Mouse (Mus musculus) CH12F3 (cell line): ENCODE data around the gene Irgq.
"Not testable (repeated sequence)": the region's sequence is repeated elsewhere in the genome, so short reads cannot be mapped to it uniquely, and the experiment has no call there.

ENCODE experiments used
- in situ Hi-C: fragments of 300-500 bp; cut with MboI; formaldehyde crosslinking; loops from 2 replicates; pipeline ENCODE4 v1.14.3; 2020; ENCODE audit warnings: low sequenced_read_pairs

The Irgq gene

GRCm38 (mm10) chr7:24512355-24512754 lies 18.1 kb upstream of the Irgq start, which contains the start of gene AC161166.1:
TSS of gene AC161166.1 (minus strand) at chr7:24512455.
- in situ Hi-C loops, result no loop called here

GRCm38 (mm10) chr7:24516319-24516718 lies 14.2 kb upstream of the Irgq start:
- in situ Hi-C loops, result not testable (repeated sequence)

GRCm38 (mm10) chr7:24517077-24517476 lies 13.4 kb upstream of the Irgq start:
- in situ Hi-C loops, result no loop called here

- in situ Hi-C loops, result no loop called here
These were observed 12.8 kb upstream of the Irgq start for GRCm38 (mm10) chr7:24517654-24518053.

- in situ Hi-C loops, result no loop called here
These were observed 11.4 kb upstream of the Irgq start for GRCm38 (mm10) chr7:24519130-24519529.

GRCm38 (mm10) chr7:24520054-24520453 lies 10.4 kb upstream of the Irgq start:
- in situ Hi-C loops, result not testable (repeated sequence)

- in situ Hi-C loops, result no loop called here
These were observed 7.7 kb upstream of the Irgq start for GRCm38 (mm10) chr7:24522805-24523204.

- in situ Hi-C loops, result no loop called here
These were observed 6.8 kb upstream of the Irgq start for GRCm38 (mm10) chr7:24523723-24524122.

- in situ Hi-C loops, result no loop called here
These were observed 5.5 kb upstream of the Irgq start for GRCm38 (mm10) chr7:24524978-24525377.

GRCm38 (mm10) chr7:24525686-24526420 lies 4.6 kb upstream of the Irgq start:
- in situ Hi-C loops, result no loop called here

GRCm38 (mm10) chr7:24528861-24529260 lies 1.6 kb upstream of the Irgq start:
- in situ Hi-C loops, result no loop called here

- in situ Hi-C loops, result no loop called here
These were observed 909 bp upstream of the Irgq start for GRCm38 (mm10) chr7:24529580-24529979.

- in situ Hi-C loops, result no loop called here
These were observed 902 bp downstream of the Irgq start for GRCm38 (mm10) chr7:24531211-24531971.

GRCm38 (mm10) chr7:24533031-24533571 lies 2.6 kb downstream of the Irgq start:
- in situ Hi-C loops, result no loop called here

GRCm38 (mm10) chr7:24533806-24534205 lies 3.3 kb downstream of the Irgq start:
- in situ Hi-C loops, result no loop called here

GRCm38 (mm10) chr7:24534301-24534700 lies 3.8 kb downstream of the Irgq start:
- in situ Hi-C loops, result no loop called here

GRCm38 (mm10) chr7:24537081-24537480 lies 6.6 kb downstream of the Irgq start:
- in situ Hi-C loops, result no loop called here

GRCm38 (mm10) chr7:24537591-24537990 lies 7.1 kb downstream of the Irgq start:
- in situ Hi-C loops, result no loop called here

- in situ Hi-C loops, result no loop called here
These were observed 7.7 kb downstream of the Irgq start for GRCm38 (mm10) chr7:24538154-24538553.

GRCm38 (mm10) chr7:24538701-24539100 lies 8.2 kb downstream of the Irgq start:
- in situ Hi-C loops, result no loop called here

GRCm38 (mm10) chr7:24539686-24540085 lies 9.2 kb downstream of the Irgq start:
- in situ Hi-C loops, result no loop called here

- in situ Hi-C loops, result no loop called here
These were observed 14.0 kb downstream of the Irgq start for GRCm38 (mm10) chr7:24544506-24544905.
